Mouse (Mus musculus): ENCODE measurements around the gene Gm20388. TPM values are rescaled to one million over a fixed set of nuclear protein-coding genes. Genes with fewer than 3 reads are reported as not detected.

The Gm20388 gene
- polyA plus RNA-seq, 1 experiment, result 49.7 TPM

DNA sequence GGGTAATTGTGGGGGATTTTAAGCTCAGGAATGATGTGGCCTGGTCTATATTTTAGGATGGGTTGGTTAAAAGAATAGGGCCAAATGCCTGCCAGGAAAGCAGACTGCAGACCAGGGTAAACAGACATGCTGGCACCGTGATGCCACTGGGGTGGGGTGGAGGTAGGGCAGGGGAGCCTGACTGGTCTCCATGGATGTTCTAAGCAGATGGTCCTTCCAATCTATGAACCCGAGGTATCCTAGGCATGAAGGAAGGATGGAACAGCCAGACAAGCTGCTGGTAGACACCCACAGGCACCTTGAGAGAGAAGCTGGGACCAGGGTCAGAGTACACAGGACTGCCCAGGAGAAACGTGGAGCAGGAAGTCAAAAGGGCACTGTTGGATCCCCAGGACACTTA is 3936.9 kb downstream of the Gm20388 start:
- WGBS, result 52% methylated on average over 3 of the region's 3 CpGs
- Histone ChIP-seq H3K4me3 (ENCODE audit: insufficient read depth, low read depth, low read length) (no peak overlapping the region), H3K27me3 (replicated peaks; ENCODE audit: control insufficient read depth, insufficient read depth, low read length) (no peaks in the 10 kb centered on the region), H3K36me3 (ENCODE audit: control insufficient read depth, insufficient read depth, low read length) (no peaks in the 10 kb centered on the region), H3K27ac (ENCODE audit: insufficient read depth, low read depth, low read length) (no peak overlapping the region), H3K4me1 (ENCODE audit: control insufficient read depth, insufficient read depth, low read length) (no peaks in the 10 kb centered on the region)
- peak; percentile 23 for DNase-seq
- TF ChIP-seq POLR2A (IDR thresholded peaks at IDR 0.05; ENCODE audit: low read depth, low read length), result no peak
- TF ChIP-seq CTCF (conservative IDR thresholded peaks at IDR 0.05; ENCODE audit: insufficient read depth, insufficient read length, low read depth, low read length), result no peak

DNA sequence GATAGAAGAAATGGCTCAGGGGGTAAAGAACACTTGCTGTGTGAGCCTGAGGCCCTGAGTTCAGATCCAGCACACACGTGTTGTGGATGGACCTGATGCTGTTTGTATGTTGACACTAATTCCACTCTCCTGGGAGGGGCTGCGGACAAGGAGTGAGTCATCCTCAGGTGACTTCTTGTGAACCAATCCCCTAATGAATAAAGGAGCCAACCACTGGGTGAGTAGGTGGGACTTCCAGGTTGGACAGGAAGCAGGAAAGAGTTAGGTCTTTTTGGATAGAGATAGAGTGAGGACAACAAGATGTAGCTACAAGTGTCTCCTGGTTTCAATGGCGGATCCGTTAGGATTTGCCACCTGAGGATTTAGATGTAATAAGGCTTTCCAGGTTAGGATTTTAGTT is 3938.7 kb downstream of the Gm20388 start:
- no peak for DNase-seq
- no peak for TF ChIP-seq POLR2A (IDR thresholded peaks at IDR 0.05; ENCODE audit: low read depth, low read length)
- TF ChIP-seq CTCF (conservative IDR thresholded peaks at IDR 0.05; ENCODE audit: insufficient read depth, insufficient read length, low read depth, low read length), result no peak

GRCm38 (mm10) chr8:123851590-123851989 is 3940.9 kb downstream of the Gm20388 start:
- 42% methylated on average over 5 of the region's 5 CpGs for WGBS
- Histone ChIP-seq H3K27me3 (replicated peaks; ENCODE audit: control insufficient read depth, insufficient read depth, low read length) (no peaks in the 10 kb centered on the region), H3K4me1 (ENCODE audit: control insufficient read depth, insufficient read depth, low read length) (no peaks in the 10 kb centered on the region)

More for the DNA sequence above, 3938.7 kb downstream of the Gm20388 start:
- Histone ChIP-seq H3K4me1 (ENCODE audit: control insufficient read depth, insufficient read depth, low read length) (no peaks in the 10 kb centered on the region), H3K27ac (ENCODE audit: insufficient read depth, low read depth, low read length) (no peak overlapping the region), H3K36me3 (ENCODE audit: control insufficient read depth, insufficient read depth, low read length) (no peaks in the 10 kb centered on the region), H3K27me3 (replicated peaks; ENCODE audit: control insufficient read depth, insufficient read depth, low read length) (no peaks in the 10 kb centered on the region), H3K4me3 (ENCODE audit: insufficient read depth, low read depth, low read length) (no peak overlapping the region)
- 89% methylated on average over 4 of the region's 4 CpGs for WGBS

DNA sequence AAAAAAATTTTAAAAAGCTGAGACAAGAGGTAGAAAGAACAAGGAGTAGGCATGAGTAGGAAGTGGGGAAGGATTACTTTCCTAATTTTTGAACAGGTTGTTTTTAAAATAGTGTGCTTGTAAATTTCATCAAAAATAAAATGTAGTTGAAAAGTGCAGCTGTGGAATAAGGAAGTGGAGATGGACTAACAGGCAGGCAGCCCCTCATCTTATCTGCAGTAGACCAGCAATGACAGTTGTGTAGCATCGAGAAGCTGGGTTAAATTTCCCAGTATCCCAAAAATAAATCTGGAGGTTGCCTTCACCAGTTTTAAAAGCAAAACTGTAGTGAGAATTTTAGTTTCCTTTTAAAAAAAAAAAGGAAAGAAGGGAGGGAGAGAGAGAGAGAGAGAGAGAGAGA is 3943.6 kb downstream of the Gm20388 start:
- no peak for DNase-seq
- H3K4me3 ChIP-seq (ENCODE audit: insufficient read depth, low read depth, low read length), result no peak overlapping the region
- no peak for TF ChIP-seq CTCF (conservative IDR thresholded peaks at IDR 0.05; ENCODE audit: insufficient read depth, insufficient read length, low read depth, low read length)
- no peak for TF ChIP-seq POLR2A (IDR thresholded peaks at IDR 0.05; ENCODE audit: low read depth, low read length)
- H3K27ac ChIP-seq (ENCODE audit: insufficient read depth, low read depth, low read length), result no peak overlapping the region
- WGBS, result 93% methylated on average over 1 of the region's 1 CpGs
- H3K27me3 ChIP-seq (replicated peaks; ENCODE audit: control insufficient read depth, insufficient read depth, low read length), result no peaks in the 10 kb centered on the region
- H3K36me3 ChIP-seq (ENCODE audit: control insufficient read depth, insufficient read depth, low read length), result no peaks in the 10 kb centered on the region
- H3K4me1 ChIP-seq (ENCODE audit: control insufficient read depth, insufficient read depth, low read length), result no peaks in the 10 kb centered on the region

More at GRCm38 (mm10) chr8:123851590-123851989, 3940.9 kb downstream of the Gm20388 start:
- no peak for DNase-seq
- TF ChIP-seq CTCF (conservative IDR thresholded peaks at IDR 0.05; ENCODE audit: insufficient read depth, insufficient read length, low read depth, low read length), result no peak
- TF ChIP-seq POLR2A (IDR thresholded peaks at IDR 0.05; ENCODE audit: low read depth, low read length), result no peak
- Histone ChIP-seq H3K27ac (ENCODE audit: insufficient read depth, low read depth, low read length) (no peak overlapping the region), H3K36me3 (ENCODE audit: control insufficient read depth, insufficient read depth, low read length) (no peaks in the 10 kb centered on the region), H3K4me3 (ENCODE audit: insufficient read depth, low read depth, low read length) (no peak overlapping the region)

DNA sequence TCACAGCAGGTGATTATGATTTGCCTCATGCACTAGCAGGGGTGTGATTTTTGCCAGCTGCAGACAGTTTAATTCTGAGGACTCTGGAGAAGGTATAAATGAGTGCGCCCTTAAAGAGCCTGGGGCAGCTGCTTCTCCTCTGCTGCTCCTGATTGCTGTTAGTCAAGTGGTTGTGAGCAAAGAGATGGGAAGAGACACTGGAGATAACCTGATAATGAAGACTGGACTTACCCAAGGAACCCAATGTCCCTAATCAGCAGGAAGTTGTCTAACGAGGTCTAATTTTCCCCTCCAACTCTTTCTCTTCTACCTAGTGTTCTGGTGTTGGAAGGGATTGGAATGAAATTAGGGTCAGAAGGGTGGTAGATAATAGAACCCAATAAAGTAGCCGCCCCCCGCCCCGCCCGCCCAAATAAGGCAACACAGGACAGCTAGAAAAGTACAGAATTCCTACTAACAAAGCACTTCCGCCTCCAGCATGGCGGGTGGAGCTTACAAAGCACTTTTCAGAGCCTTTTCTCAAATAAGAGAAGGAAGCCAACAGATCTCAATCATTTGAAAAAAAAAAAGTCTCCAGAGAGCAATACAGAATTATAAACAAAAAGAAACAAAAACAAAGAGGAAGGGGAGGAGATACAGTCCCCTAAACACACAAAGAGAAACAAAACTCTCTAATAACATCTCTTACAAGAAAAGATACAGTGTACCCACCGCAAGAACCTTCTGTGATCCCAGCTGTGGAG is 3944.3 kb downstream of the Gm20388 start:
- WGBS, result 90% methylated on average over 9 of the region's 9 CpGs
- H3K27me3 ChIP-seq (replicated peaks; ENCODE audit: control insufficient read depth, insufficient read depth, low read length), result no peaks in the 10 kb centered on the region
- no peak overlapping the region for H3K4me3 ChIP-seq (ENCODE audit: insufficient read depth, low read depth, low read length)
- DNase-seq, result no peak
- H3K27ac ChIP-seq (ENCODE audit: insufficient read depth, low read depth, low read length), result no peak overlapping the region
- H3K4me1 ChIP-seq (ENCODE audit: control insufficient read depth, insufficient read depth, low read length), result no peaks in the 10 kb centered on the region
- TF ChIP-seq POLR2A (IDR thresholded peaks at IDR 0.05; ENCODE audit: low read depth, low read length) (no peak), CTCF (conservative IDR thresholded peaks at IDR 0.05; ENCODE audit: insufficient read depth, insufficient read length, low read depth, low read length) (no peak)
- no peaks in the 10 kb centered on the region for H3K36me3 ChIP-seq (ENCODE audit: control insufficient read depth, insufficient read depth, low read length)

DNA sequence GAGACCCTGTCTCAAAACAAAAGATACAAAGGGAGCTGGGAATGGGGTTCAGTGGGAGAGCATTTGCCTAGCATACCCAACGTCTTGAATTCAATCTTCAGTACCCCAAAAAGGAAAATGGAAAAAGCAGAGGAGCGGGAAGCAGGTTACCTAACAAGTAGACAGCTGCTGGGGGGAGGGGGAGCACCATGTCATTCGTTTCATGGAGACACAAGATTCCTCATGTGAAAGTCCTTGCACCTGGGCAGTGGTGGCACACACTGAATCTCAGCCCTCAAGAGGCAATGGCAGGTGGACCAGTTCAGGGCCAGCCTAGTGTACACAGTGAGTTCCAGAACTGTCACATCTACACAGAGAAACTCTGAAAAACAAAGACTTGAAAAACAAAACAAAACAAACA is 3946.7 kb downstream of the Gm20388 start:
- TF ChIP-seq CTCF (conservative IDR thresholded peaks at IDR 0.05; ENCODE audit: insufficient read depth, insufficient read length, low read depth, low read length), result no peak
- no peak for TF ChIP-seq POLR2A (IDR thresholded peaks at IDR 0.05; ENCODE audit: low read depth, low read length)
- no peak overlapping the region for H3K27ac ChIP-seq (ENCODE audit: insufficient read depth, low read depth, low read length)
- no peaks in the 10 kb centered on the region for H3K4me1 ChIP-seq (ENCODE audit: control insufficient read depth, insufficient read depth, low read length)
- H3K27me3 ChIP-seq (replicated peaks; ENCODE audit: control insufficient read depth, insufficient read depth, low read length), result no peaks in the 10 kb centered on the region
- no peaks in the 10 kb centered on the region for H3K36me3 ChIP-seq (ENCODE audit: control insufficient read depth, insufficient read depth, low read length)
- WGBS, result 85% methylated on average over 3 of the region's 3 CpGs
- H3K4me3 ChIP-seq (ENCODE audit: insufficient read depth, low read depth, low read length), result no peak overlapping the region
- DNase-seq, result no peak

DNA sequence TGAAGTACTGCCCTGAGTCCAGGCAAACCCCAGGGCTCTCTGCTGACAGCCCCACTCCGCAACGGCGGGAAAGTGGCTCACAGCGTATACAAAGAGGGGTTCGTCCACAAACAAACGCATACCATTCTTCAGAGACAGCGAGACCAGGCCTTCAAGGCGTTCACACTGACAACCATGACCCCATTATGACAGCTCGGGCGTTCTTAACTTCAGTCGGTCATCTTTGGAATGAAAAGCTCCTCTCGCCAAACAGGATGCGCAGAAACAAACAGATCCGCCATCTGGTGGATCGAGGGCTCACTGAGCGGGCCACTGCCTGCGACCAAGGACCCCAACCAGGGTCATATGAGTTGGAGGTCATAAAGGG is 3947.9 kb downstream of the Gm20388 start:
- Histone ChIP-seq H3K4me3 (ENCODE audit: insufficient read depth, low read depth, low read length) (peak overlapping the region; percentile 65), H3K27me3 (replicated peaks; ENCODE audit: control insufficient read depth, insufficient read depth, low read length) (no peaks in the 10 kb centered on the region), H3K36me3 (ENCODE audit: control insufficient read depth, insufficient read depth, low read length) (no peaks in the 10 kb centered on the region), H3K27ac (ENCODE audit: insufficient read depth, low read depth, low read length) (no peak overlapping the region), H3K4me1 (ENCODE audit: control insufficient read depth, insufficient read depth, low read length) (no peaks in the 10 kb centered on the region)
- TF ChIP-seq CTCF (conservative IDR thresholded peaks at IDR 0.05; ENCODE audit: insufficient read depth, insufficient read length, low read depth, low read length) (no peak), POLR2A (IDR thresholded peaks at IDR 0.05; ENCODE audit: low read depth, low read length) (no peak)
- DNase-seq, result no peak
- WGBS, result 5% methylated on average over 17 of the region's 17 CpGs

All from kidney, adult 2 months (tissue).